14 mouse cellular contexts compared by ENCODE assay signal in the genomic region with DNA sequence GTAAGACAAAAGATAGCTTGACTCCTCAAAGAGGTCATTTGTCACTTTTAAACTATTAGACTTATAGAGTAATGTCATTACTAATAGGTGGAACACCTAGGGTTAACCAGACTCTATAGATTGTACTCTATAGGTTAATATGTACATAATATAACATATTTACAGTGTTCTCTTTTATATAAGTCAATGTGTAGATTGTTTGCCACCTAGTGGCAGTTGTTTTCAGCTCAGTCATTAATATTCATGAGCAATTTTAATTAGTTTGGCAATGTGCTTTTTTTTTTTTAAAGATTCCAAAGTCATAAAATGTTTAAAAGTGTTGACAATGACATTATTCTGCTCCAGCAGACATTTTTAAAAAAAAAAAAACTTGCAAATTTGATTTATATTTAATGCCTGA.
DNase-seq lines count a peak whose midpoint lies in the region; ATAC-seq lines count a peak whose summit lies in the region.
"Had no signal": no experiment of that assay in that cellular context is flagged by ENCODE, and none has a peak within 500 bp of the region (broad histone marks: within the 10 kb centered on the region; RNA-seq: fewer than 3 reads in every experiment).

No protein-coding gene starts in this region.

- no peaks in the 10 kb centered on the region for H3K27me3 ChIP-seq in forebrain, embryonic 14.5 days (replicated peaks; ENCODE audit: control insufficient read depth, insufficient read depth, low read length)
- H3K27me3 ChIP-seq in forebrain, embryonic 15.5 days: no peaks in the 10 kb centered on the region
- H3K27me3 ChIP-seq: embryonic facial prominence, embryonic 13.5 days; heart, embryonic 12.5 days; liver, embryonic 15.5 days; midbrain, embryonic 12.5 days had no signal

- no peak overlapping the region for H3K4me2 ChIP-seq in forebrain, embryonic 14.5 days (ENCODE audit: low read length)
- no peak overlapping the region for H3K4me2 ChIP-seq in forebrain, embryonic 15.5 days (replicated peaks)
- H3K4me2 ChIP-seq: embryonic facial prominence, embryonic 13.5 days; heart, embryonic 12.5 days; liver, embryonic 15.5 days; midbrain, embryonic 12.5 days had no signal

- 0 out of 2 replicates have a peak, but pooled peaks have one; percentile 26 for ATAC-seq in forebrain, embryonic 14.5 days
- no peak for ATAC-seq in forebrain, embryonic 15.5 days (replicated peaks)
- ATAC-seq in granulocyte monocyte progenitor cell, adult 5-6 weeks (replicated peaks; ENCODE audit: poor library complexity, severe bottlenecking): no peak

- no peaks in the 10 kb centered on the region for H3K9me3 ChIP-seq in forebrain, embryonic 14.5 days (replicated peaks; ENCODE audit: control insufficient read depth, low read length)
- no peaks in the 10 kb centered on the region for H3K9me3 ChIP-seq in forebrain, embryonic 15.5 days
- H3K9me3 ChIP-seq: embryonic facial prominence, embryonic 13.5 days; heart, embryonic 12.5 days; liver, embryonic 15.5 days; midbrain, embryonic 12.5 days had no signal

- no peaks in the 10 kb centered on the region for H3K4me1 ChIP-seq in forebrain, embryonic 14.5 days (ENCODE audit: control insufficient read depth, insufficient read depth, low read length)
- H3K4me1 ChIP-seq in forebrain, embryonic 15.5 days: no peaks in the 10 kb centered on the region
- H3K4me1 ChIP-seq: embryonic facial prominence, embryonic 13.5 days; heart, embryonic 12.5 days; liver, embryonic 15.5 days; midbrain, embryonic 12.5 days had no signal

- H3K4me3 ChIP-seq in forebrain, embryonic 14.5 days (ENCODE audit: low read depth, low read length): no peak overlapping the region
- H3K4me3 ChIP-seq in forebrain, embryonic 15.5 days: no peak overlapping the region
- H3K4me3 ChIP-seq: embryonic facial prominence, embryonic 13.5 days; heart, embryonic 12.5 days; liver, embryonic 15.5 days; midbrain, embryonic 12.5 days had no signal

- H3K9ac ChIP-seq in forebrain, embryonic 14.5 days (ENCODE audit: low read length): no peak overlapping the region
- no peak overlapping the region for H3K9ac ChIP-seq in forebrain, embryonic 15.5 days (replicated peaks)
- H3K9ac ChIP-seq: embryonic facial prominence, embryonic 13.5 days; heart, embryonic 12.5 days; liver, embryonic 15.5 days; midbrain, embryonic 12.5 days had no signal

- H3K36me3 ChIP-seq in forebrain, embryonic 14.5 days (ENCODE audit: control insufficient read depth, insufficient read depth, low read length): no peaks in the 10 kb centered on the region
- H3K36me3 ChIP-seq in forebrain, embryonic 15.5 days: no peaks in the 10 kb centered on the region
- H3K36me3 ChIP-seq: embryonic facial prominence, embryonic 13.5 days; heart, embryonic 12.5 days; liver, embryonic 15.5 days; midbrain, embryonic 12.5 days had no signal

- DNase-seq in forebrain, embryonic 14.5 days (ENCODE audit: low spot score): peak; percentile 65
- DNase-seq in kidney, postnatal 36 days: peak; percentile 2 to 35
- DNase-seq in kidney, postnatal 4 days: no peak
- peak; percentile 35 for DNase-seq in 416B (ENCODE audit: low read depth)
- peak; percentile 14 for DNase-seq in brain, adult 2 months (ENCODE audit: low read depth, low spot score)
- DNase-seq in adrenal gland, adult 8-10 months: no peak
- DNase-seq: B cell, adult 2 months; cerebellum, adult 9-11 months had no signal

- H3K27ac ChIP-seq in forebrain, embryonic 14.5 days (ENCODE audit: low read depth, low read length): no peak overlapping the region
- H3K27ac ChIP-seq in forebrain, embryonic 15.5 days (replicated peaks): no peak overlapping the region
- H3K27ac ChIP-seq: embryonic facial prominence, embryonic 13.5 days; liver, embryonic 15.5 days; midbrain, embryonic 12.5 days had no signal

Comparison
In these comparisons a context has a peak if more than half of its experiments do, and no peak if none do; other contexts are left out.
1. DNase-seq: peak in forebrain, embryonic 14.5 days (single experiment), kidney, postnatal 36 days (2 of 2), 416B (single experiment) and brain, adult 2 months (single experiment); none in kidney, postnatal 4 days (0 of 2) and adrenal gland, adult 8-10 months (single experiment).